Mouse (Mus musculus) urinary bladder, postnatal 10 days (tissue): ENCODE measurements around the gene Zfp961.
"Not testable (repeated sequence)": the region's sequence is repeated elsewhere in the genome, so short reads cannot be mapped to it uniquely, and the experiment has no call there.

Experiments
- DNase-seq: peaks from one replicate; pipeline ENCODE4 v3.0.0; 2022; ENCODE audit warnings: low spot score

The Zfp961 gene

DNA sequence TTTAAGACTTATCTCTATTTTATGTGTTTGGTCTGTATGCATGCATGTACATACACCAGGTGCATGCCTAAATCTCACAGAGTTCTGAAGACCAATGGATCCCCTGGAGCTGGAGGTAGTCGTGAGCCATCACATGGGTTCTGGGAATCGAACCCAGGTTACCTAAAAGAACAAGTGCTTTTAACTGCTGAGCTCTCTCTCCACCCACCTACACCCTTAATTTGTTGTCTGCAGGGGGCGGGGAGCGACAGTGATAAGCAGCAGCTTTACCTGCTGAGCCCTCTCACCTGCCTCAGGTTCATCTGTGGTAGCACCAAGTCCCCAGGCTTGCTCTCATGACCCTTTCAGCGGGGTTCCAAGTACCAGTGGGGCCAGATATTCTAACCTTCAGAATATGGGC is 11.0 kb downstream of the Zfp961 start:
- no peak for DNase-seq

DNA sequence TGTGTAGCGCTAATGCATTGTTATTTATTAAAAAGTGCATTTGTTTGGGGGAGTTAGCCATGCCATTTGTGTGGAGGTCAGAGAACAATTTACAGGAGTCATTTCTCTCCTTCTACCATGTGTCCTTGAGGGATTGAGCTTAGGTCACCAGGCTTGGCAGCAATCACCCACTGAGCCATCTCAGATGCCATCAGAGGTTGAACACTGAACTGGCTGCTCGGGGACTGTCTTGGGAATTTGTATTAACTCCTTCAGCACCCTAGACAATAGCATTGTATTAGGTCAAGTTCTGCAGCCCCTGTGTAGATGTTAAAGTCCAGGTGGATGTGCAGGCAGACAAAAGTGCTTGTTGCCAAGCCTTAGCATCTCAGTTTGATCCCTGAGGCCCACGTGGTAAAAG is 13.2 kb downstream of the Zfp961 start:
- no peak for DNase-seq

- no peak for DNase-seq
Measured at GRCm38 (mm10) chr8:71965166-71965565, 14.3 kb downstream of the Zfp961 start.

- no peak for DNase-seq
Measured at GRCm38 (mm10) chr8:71966411-71966810, 15.6 kb downstream of the Zfp961 start.

- no peak for DNase-seq
Measured at GRCm38 (mm10) chr8:71967261-71967660, 16.4 kb downstream of the Zfp961 start.

DNA sequence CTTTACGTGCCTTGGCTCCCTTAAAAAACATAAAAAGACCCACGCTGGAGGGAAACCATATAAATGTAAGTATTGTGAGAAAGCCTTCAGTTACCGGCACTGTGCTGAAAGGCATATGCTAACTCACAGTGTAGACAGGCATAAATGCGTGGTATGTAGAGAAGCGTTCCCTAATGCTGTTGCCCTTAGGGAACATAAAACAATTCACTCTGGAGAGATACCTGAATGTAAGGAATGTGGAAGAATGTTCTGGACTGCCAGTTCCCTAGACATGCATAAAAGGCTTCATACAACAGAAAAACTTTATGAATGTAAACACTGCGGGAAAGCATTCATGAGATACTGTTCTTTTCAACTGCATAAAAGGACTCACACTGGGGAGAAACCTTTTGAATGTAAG is 17.3 kb downstream of the Zfp961 start:
- no peak for DNase-seq

- no peak for DNase-seq
Measured at GRCm38 (mm10) chr8:71968636-71969035, 17.8 kb downstream of the Zfp961 start.

- no peak for DNase-seq
Measured at GRCm38 (mm10) chr8:71971945-71972344, 21.1 kb downstream of the Zfp961 start.

DNA sequence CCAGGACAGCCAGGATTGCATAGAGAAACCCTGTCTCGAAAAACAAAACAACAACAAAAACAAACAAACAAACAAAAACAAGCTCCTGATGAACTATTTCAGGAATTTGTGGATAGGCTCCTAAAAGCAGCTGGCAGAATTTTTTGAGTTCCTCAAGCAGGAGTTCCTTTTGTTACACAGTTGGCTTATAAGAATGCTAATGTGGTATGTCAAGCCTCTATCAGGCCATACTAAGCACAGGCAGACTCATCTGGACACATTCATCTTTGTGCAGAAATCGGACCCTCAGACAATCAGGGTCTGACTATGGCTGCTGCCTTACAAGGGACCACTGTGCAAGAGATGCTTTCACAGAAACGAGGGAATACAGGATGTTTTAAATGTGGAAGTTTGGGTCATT is 23.4 kb downstream of the Zfp961 start:
- no peak for DNase-seq

DNA sequence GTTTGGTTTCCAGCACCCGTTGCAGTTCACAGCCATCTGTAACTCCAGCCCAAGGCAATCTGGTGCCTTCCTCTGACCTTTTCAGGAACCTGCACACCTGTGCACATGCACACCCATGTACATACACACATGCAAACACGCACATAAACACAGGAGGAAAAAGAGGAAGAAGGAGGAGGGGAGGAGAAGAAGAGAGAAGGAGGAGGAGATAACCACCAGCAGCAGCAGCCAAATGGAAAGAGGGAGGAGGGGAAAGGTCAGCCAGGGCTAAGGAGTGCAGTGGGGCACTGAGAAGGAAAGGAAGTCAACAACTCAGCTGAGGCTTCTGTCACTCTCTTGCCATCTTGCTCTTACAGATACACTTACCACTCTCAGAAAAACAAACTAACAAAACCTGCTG is 30.2 kb downstream of the Zfp961 start:
- no peak for DNase-seq

GRCm38 (mm10) chr8:71981456-71981855 is 30.6 kb downstream of the Zfp961 start:
- DNase-seq, result no peak

- no peak for DNase-seq
Measured at GRCm38 (mm10) chr8:71984601-71985000, 33.8 kb downstream of the Zfp961 start.

DNA sequence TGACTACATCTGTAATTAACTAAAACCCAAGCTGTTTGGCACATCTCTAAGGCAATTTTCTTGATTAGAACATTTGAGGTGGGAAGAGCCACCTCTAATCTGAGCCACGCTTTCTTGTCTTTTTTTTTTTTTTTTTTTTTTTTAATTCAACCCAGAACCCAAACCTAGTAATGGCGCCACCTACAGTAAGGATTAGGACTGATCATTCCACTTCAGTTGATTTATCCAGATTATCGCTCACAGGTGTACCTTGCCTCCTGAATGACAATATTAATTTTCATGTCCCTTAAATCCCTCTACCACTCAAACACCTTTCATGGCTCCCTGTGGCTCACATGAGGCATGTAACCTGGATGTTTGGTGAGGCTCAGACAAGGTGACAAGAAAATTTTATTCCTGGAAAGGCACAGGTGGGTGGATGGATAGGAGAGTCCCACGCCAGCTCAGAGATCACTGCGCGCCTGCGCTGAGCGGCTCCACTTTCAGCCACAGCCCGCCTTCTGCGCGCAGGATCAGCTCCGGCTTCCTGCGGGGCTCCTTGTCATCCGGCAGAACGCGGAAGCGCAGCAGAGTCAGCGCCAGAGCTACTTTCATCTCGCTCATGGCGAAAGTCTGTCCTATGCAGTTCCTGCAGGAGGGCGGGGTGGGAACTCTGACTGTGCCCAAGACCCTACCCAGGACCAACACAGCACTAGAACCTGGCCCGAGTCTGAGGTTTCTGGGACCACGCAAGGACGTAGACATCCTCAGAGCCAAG is 37.5 kb downstream of the Zfp961 start:
- no peak for DNase-seq

- DNase-seq, result no peak
Measured at GRCm38 (mm10) chr8:71988867-71989599, 38.2 kb downstream of the Zfp961 start.

DNA sequence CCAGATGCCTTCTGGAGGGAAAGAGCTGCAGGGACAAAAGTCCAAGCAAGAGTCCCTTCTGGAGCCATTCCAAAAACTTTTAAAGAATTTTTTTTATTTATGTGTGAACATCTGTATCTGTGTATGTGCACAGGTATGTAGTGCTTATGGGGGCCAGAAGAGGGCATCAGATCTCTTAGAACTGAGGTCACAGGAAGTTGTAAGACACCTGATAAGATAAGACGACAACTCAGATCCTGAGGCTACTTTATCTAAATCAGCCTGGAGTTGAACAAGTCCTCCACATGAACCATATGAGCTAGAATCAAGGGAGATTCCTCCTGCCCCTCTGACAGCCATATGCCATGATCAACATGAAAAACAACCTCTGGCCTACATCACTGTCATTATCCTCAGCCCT is 48.6 kb downstream of the Zfp961 start:
- DNase-seq, result no peak

DNA sequence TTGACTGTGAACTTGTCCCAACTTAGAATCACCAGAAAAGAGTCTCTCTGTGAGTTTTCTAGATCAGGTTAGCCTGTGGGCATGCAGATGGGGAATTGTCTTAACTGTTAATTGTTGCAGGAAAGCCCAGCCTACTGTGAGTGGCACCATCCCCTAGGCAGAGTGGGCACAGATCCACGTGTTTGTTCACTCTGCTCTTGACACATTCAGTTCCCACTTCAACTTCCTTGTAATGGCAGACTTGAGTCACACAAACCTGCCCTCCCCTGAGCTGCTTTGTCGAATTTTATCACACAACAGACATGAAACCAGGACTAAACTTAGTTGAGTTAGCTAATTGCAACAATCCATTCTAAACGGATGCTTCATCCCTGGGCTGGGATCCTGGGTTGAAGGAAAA is 49.4 kb downstream of the Zfp961 start:
- no peak for DNase-seq

DNA sequence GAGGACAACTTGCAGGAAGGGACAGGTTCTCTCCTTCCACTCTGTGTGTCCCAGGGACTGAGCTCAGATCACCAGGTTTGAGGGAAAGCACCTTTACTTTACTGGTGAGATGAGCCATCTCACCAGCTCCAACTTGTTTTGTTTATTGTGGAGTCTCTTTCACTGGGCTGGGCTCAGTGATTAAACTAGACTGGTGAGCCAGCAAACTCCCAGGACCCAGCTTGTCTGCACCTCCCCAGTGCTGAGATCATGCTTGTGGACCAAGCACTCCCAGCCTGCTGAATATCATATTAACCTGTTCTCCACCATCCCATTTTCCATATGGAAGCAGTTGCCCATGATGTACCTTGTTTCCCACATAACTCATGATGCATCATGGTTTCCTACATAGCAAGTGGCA is 52.1 kb downstream of the Zfp961 start:
- DNase-seq, result no peak

- DNase-seq, result no peak
Measured at GRCm38 (mm10) chr8:72005912-72006311, 55.1 kb downstream of the Zfp961 start.

GRCm38 (mm10) chr8:72006763-72007162 is 55.9 kb downstream of the Zfp961 start:
- no peak for DNase-seq

- no peak for DNase-seq
Measured at GRCm38 (mm10) chr8:72008134-72008641, 57.4 kb downstream of the Zfp961 start.

GRCm38 (mm10) chr8:72009473-72009872 is 58.6 kb downstream of the Zfp961 start, which contains the start of gene Cyp4f18:
Gene Cyp4f18, minus strand, starts transcription at chr8:72009626.
- no peak for DNase-seq

- not testable (repeated sequence) for DNase-seq
Measured at GRCm38 (mm10) chr8:72013506-72014228, 62.8 kb downstream of the Zfp961 start.

- not testable (repeated sequence) for DNase-seq
Measured at GRCm38 (mm10) chr8:72017339-72017738, 66.5 kb downstream of the Zfp961 start.
